Comparison of ENCODE assay signal across 19 mouse cellular contexts in genomic region chr6:137713310-137713664, GRCm38 (mm10). TPM values are rescaled to one million over a fixed set of nuclear protein-coding genes. Genes with fewer than 3 reads are reported as not detected.
DNase-seq lines count a peak whose midpoint lies in the region; ATAC-seq and TF ChIP-seq lines count a peak whose summit lies in the region.
"Had no signal": no experiment of that assay in that cellular context is flagged by ENCODE, and none has a peak within 500 bp of the region (broad histone marks: within the 10 kb centered on the region; RNA-seq: fewer than 3 reads in every experiment).

No protein-coding gene starts in this region.

- TF ChIP-seq CTCF in brain, embryonic 14.5 days (IDR thresholded peaks at IDR 0.05; ENCODE audit: borderline replicate concordance, extremely low read depth, insufficient read depth, insufficient read length), result no peak

- ATAC-seq in hindbrain, embryonic 14.5 days (ENCODE audit: low FRiP score), result no peak
- ATAC-seq in forebrain, embryonic 15.5 days (replicated peaks), result 0 out of 2 replicates have a peak, but pooled peaks have one; percentile 51
- ATAC-seq: inflammation-experienced regulatory T-cells, adult 6 months had no signal

- H3K4me1 ChIP-seq in hindbrain, embryonic 10.5 days (replicated peaks), result peaks cover 10% of the 10 kb centered on the region
- H3K4me1 ChIP-seq in hindbrain, embryonic 14.5 days (replicated peaks; ENCODE audit: control insufficient read depth, insufficient read depth, low read length), result 0 out of 2 replicates have a peak, but pooled peaks cover 5% of the 10 kb centered on the region
- H3K4me1 ChIP-seq in forebrain, embryonic 15.5 days, result peaks cover 10% of the 10 kb centered on the region
- H3K4me1 ChIP-seq: liver, embryonic 15.5 days; stomach, embryonic 15.5 days had no signal

- no peak overlapping the region for H3K4me3 ChIP-seq in hindbrain, embryonic 10.5 days
- H3K4me3 ChIP-seq in hindbrain, embryonic 14.5 days (replicated peaks; ENCODE audit: low read length), result no peak overlapping the region
- no peak overlapping the region for H3K4me3 ChIP-seq in forebrain, embryonic 15.5 days
- H3K4me3 ChIP-seq: left cerebral cortex, adult 2 months; liver, embryonic 15.5 days; neural tube, embryonic 12.5 days; stomach, embryonic 15.5 days had no signal

- no peaks in the 10 kb centered on the region for H3K36me3 ChIP-seq in hindbrain, embryonic 10.5 days
- H3K36me3 ChIP-seq in hindbrain, embryonic 14.5 days (replicated peaks; ENCODE audit: control insufficient read depth, insufficient read depth), result no peaks in the 10 kb centered on the region
- no peaks in the 10 kb centered on the region for H3K36me3 ChIP-seq in forebrain, embryonic 15.5 days
- H3K36me3 ChIP-seq: G1E; liver, embryonic 15.5 days; neural tube, embryonic 12.5 days; stomach, embryonic 15.5 days had no signal

- no peak for DNase-seq in hindbrain, embryonic 10.5 days (ENCODE audit: low spot score)
- DNase-seq in hindbrain, embryonic 14.5 days (ENCODE audit: low spot score), result no peak
- peak; percentile 30 for DNase-seq in adipocyte (ENCODE audit: low spot score)
- peak; percentile 47 for DNase-seq in brain, embryonic 14.5 days (ENCODE audit: low read depth)
- no peak for DNase-seq in cerebellum, adult 18-20 months
- DNase-seq in gastrocnemius, postnatal 14 days, result no peak
- no peak for DNase-seq in right cerebral cortex, postnatal 14 days
- DNase-seq: adrenal gland, adult 8-10 months; cerebellum, adult 9-11 months; gastrocnemius, postnatal 10 days; lung, postnatal 14 days; thymus, postnatal 36 days had no signal

- H3K27me3 ChIP-seq in hindbrain, embryonic 10.5 days (ENCODE audit: insufficient read depth, poor library complexity, severe bottlenecking), result no peaks in the 10 kb centered on the region
- H3K27me3 ChIP-seq in hindbrain, embryonic 14.5 days (ENCODE audit: control insufficient read depth, insufficient read depth, low read length), result no peaks in the 10 kb centered on the region
- no peaks in the 10 kb centered on the region for H3K27me3 ChIP-seq in forebrain, embryonic 15.5 days
- H3K27me3 ChIP-seq: liver, embryonic 15.5 days; neural tube, embryonic 12.5 days; stomach, embryonic 15.5 days had no signal

- WGBS in hindbrain, embryonic 10.5 days, result 79% methylated on average over 3 of the region's 3 CpGs
- 73% methylated on average over 3 of the region's 3 CpGs for WGBS in hindbrain, embryonic 14.5 days
- WGBS in forebrain, embryonic 15.5 days, result 63% methylated on average over 3 of the region's 3 CpGs

- intact Hi-C loops in gastrocnemius, postnatal 14 days (cut with DNase I; ENCODE audit: low total_unique reads), result loop anchor here (10.0 kb wide), 1 partner anchor 58 kb away; the partner anchor contains the start of gene Eps8

- H3K27ac ChIP-seq in hindbrain, embryonic 10.5 days, result peak overlapping the region; percentile 76
- no peak overlapping the region for H3K27ac ChIP-seq in hindbrain, embryonic 14.5 days
- peak overlapping the region; percentile 43; the same call in 1 of the 2 replicates for H3K27ac ChIP-seq in forebrain, embryonic 15.5 days (replicated peaks)
- H3K27ac ChIP-seq: left cerebral cortex, adult 2 months; liver, embryonic 15.5 days; neural tube, embryonic 12.5 days; stomach, embryonic 15.5 days had no signal

- no peak overlapping the region for H3K9ac ChIP-seq in hindbrain, embryonic 14.5 days
- H3K9ac ChIP-seq in forebrain, embryonic 15.5 days (replicated peaks), result no peak overlapping the region
- H3K9ac ChIP-seq: liver, embryonic 15.5 days; neural tube, embryonic 12.5 days; stomach, embryonic 15.5 days had no signal

- no peak overlapping the region for H3K4me2 ChIP-seq in hindbrain, embryonic 14.5 days (replicated peaks)
- no peak overlapping the region for H3K4me2 ChIP-seq in forebrain, embryonic 15.5 days (replicated peaks)
- H3K4me2 ChIP-seq: liver, embryonic 15.5 days; neural tube, embryonic 12.5 days; stomach, embryonic 15.5 days had no signal

- no peaks in the 10 kb centered on the region for H3K9me3 ChIP-seq in hindbrain, embryonic 10.5 days
- H3K9me3 ChIP-seq in hindbrain, embryonic 14.5 days (ENCODE audit: control insufficient read depth, low read length), result no peaks in the 10 kb centered on the region
- no peaks in the 10 kb centered on the region for H3K9me3 ChIP-seq in forebrain, embryonic 15.5 days
- H3K9me3 ChIP-seq: liver, embryonic 15.5 days; neural tube, embryonic 12.5 days; stomach, embryonic 15.5 days had no signal

- no peak for TF ChIP-seq POLR2A in brain, embryonic 14.5 days (IDR thresholded peaks at IDR 0.05; ENCODE audit: borderline replicate concordance, extremely low read depth, insufficient read depth, insufficient read length, poor library complexity, severe bottlenecking)

RNA-seq across cellular contexts. Expression of gene Strap, which starts 21.6 kb away (rescaled TPM):
- 176 and 215 TPM in 2 replicates for polyA plus RNA-seq in hindbrain, embryonic 10.5 days (2016; fragmentation: Nextera tagmentation; extraction: Ambion mirVana)
- 177 and 191 TPM in 2 replicates for polyA plus RNA-seq in hindbrain, embryonic 14.5 days (2014; fragmentation: Nextera tagmentation; extraction: Ambion mirVana)
- polyA plus RNA-seq in brain, embryonic 14.5 days (2012; rRNA removed), result 68.0 and 75.4 TPM in 2 replicates
- 181 and 182 TPM in 2 replicates for polyA plus RNA-seq in forebrain, embryonic 15.5 days (2015; fragmentation: Nextera tagmentation; extraction: Ambion mirVana)
- total RNA-seq in gastrocnemius, postnatal 14 days (2021), result 10 to 100 TPM; 72.1 to 73.9 TPM

RNA-seq across cellular contexts. Expression of gene Dera, which starts 41.1 kb away (rescaled TPM):
- polyA plus RNA-seq in hindbrain, embryonic 10.5 days (2016; fragmentation: Nextera tagmentation; extraction: Ambion mirVana), result 67.0 and 72.0 TPM in 2 replicates
- polyA plus RNA-seq in hindbrain, embryonic 14.5 days (2014; fragmentation: Nextera tagmentation; extraction: Ambion mirVana), result 12.5 and 12.9 TPM in 2 replicates
- 6.0 and 6.4 TPM in 2 replicates for polyA plus RNA-seq in brain, embryonic 14.5 days (2012; rRNA removed)
- polyA plus RNA-seq in forebrain, embryonic 15.5 days (2015; fragmentation: Nextera tagmentation; extraction: Ambion mirVana), result 10.0 and 11.1 TPM in 2 replicates
- 10 to 100 TPM; 10.7 to 12.3 TPM for total RNA-seq in gastrocnemius, postnatal 14 days (2021)

RNA-seq across cellular contexts. Expression of gene Eps8, which starts 58.6 kb away (rescaled TPM):
- 4.5 and 5.8 TPM in 2 replicates for polyA plus RNA-seq in hindbrain, embryonic 10.5 days (2016; fragmentation: Nextera tagmentation; extraction: Ambion mirVana)
- 20.2 and 28.3 TPM in 2 replicates for polyA plus RNA-seq in hindbrain, embryonic 14.5 days (2014; fragmentation: Nextera tagmentation; extraction: Ambion mirVana)
- polyA plus RNA-seq in brain, embryonic 14.5 days (2012; rRNA removed), result 5.7 and 8.0 TPM in 2 replicates
- polyA plus RNA-seq in forebrain, embryonic 15.5 days (2015; fragmentation: Nextera tagmentation; extraction: Ambion mirVana), result 12.6 and 14.2 TPM in 2 replicates
- total RNA-seq in gastrocnemius, postnatal 14 days (2021), result 10 to 100 TPM; 10.6 to 11.3 TPM
- polyA plus RNA-seq: G1E had no signal

Comparison
In these comparisons a context has a peak if more than half of its experiments do, and no peak if none do; other contexts are left out.
1. DNase-seq: peak in adipocyte (single experiment) and brain, embryonic 14.5 days (single experiment); none in hindbrain, embryonic 10.5 days (single experiment), hindbrain, embryonic 14.5 days (single experiment), cerebellum, adult 18-20 months (0 of 2), gastrocnemius, postnatal 14 days (single experiment) and right cerebral cortex, postnatal 14 days (single experiment).